Mouse (Mus musculus): ENCODE data around the gene Gpc3. TPM values are rescaled to one million over a fixed set of nuclear protein-coding genes. Genes with fewer than 3 reads are reported as not detected.
"Not testable (repeated sequence)": the region's sequence is repeated elsewhere in the genome, so short reads cannot be mapped to it uniquely, and the experiment has no call there.

The Gpc3 gene
- total RNA-seq, 2 experiments from 2014 or later = 7.9 to 9.2 TPM

- intact Hi-C loops (cut with DNase I) = no loop called here
- peak in 1 of 2 experiments; percentile 8 for DNase-seq
Measured at GRCm38 (mm10) chrX:52320653-52321052, 293.1 kb downstream of the Gpc3 start.

DNA sequence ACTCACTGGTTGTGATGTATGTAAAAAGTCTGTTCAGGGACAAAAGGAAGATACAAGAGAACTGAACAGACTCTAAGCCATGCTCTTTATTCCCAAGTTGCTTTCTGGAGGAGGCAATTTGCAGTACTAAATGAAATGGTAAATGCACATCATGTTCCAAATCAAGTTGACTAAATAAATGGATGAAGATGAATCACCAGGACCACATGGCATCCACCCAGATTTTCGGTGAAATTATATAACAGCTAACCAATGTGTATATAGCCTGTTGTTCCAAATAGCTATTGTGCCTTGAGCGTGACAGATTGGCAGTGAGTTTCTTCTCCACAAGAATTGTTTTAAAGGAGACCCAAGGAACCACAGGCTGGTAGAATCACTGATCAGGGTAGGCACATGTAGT is 302.8 kb downstream of the Gpc3 start:
- no peak for DNase-seq
- intact Hi-C loops (cut with DNase I) = no loop called here

- intact Hi-C loops (cut with DNase I) = no loop called here
- no peak for DNase-seq
Measured at GRCm38 (mm10) chrX:52305226-52305625, 308.5 kb downstream of the Gpc3 start.

GRCm38 (mm10) chrX:52288792-52289191 is 325.0 kb downstream of the Gpc3 start:
- no peak for DNase-seq
- intact Hi-C loops (cut with DNase I) = loop anchor here (10.0 kb wide), 1 partner anchor 124 kb away; the partner anchor contains the start of gene Gpc4

- peak in 1 of 2 experiments; percentile 11 for DNase-seq
- intact Hi-C loops (cut with DNase I) = loop anchor here (10.0 kb wide), 1 partner anchor 123 kb away; the partner anchor contains the start of gene Gpc4
Measured at GRCm38 (mm10) chrX:52287944-52288343, 325.8 kb downstream of the Gpc3 start.

GRCm38 (mm10) chrX:52282070-52282469 is 331.7 kb downstream of the Gpc3 start:
- DNase-seq = no peak
- intact Hi-C loops (cut with DNase I) = loop anchor here (10.0 kb wide), 1 partner anchor 117 kb away; the partner anchor contains the start of gene Gpc4

GRCm38 (mm10) chrX:52281103-52281900 is 332.4 kb downstream of the Gpc3 start:
- intact Hi-C loops (cut with DNase I) = loop anchor here (10.0 kb wide), 1 partner anchor 117 kb away; the partner anchor contains the start of gene Gpc4
- DNase-seq = no peak

GRCm38 (mm10) chrX:52278687-52279359 is 334.9 kb downstream of the Gpc3 start:
- intact Hi-C loops (cut with DNase I) = no loop called here
- no peak for DNase-seq

GRCm38 (mm10) chrX:52277599-52277998 is 336.2 kb downstream of the Gpc3 start:
- DNase-seq = no peak

GRCm38 (mm10) chrX:52273016-52273415 is 340.7 kb downstream of the Gpc3 start:
- DNase-seq = no peak
- intact Hi-C loops (cut with DNase I) = no loop called here

More at GRCm38 (mm10) chrX:52277599-52277998, 336.2 kb downstream of the Gpc3 start:
- intact Hi-C loops (cut with DNase I) = no loop called here

DNA sequence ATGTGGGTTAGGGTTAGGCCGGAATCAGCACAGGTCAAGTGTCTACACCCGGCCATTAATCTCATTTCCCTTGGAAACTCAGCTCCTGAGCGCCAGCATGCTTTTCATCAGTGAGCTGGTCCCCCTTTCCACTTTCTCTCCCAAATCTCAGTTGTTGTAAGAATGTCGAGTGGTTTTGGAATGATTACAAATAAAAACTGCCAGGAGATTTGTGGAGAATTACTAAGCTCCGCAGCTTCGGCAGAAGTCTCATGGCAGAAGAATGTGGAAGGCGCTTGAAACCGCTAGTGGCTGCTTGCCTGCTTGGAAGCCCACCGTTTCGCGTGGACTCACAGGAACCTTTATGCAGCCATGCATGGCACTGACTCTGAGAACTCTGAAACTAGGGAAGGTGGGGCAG is 351.8 kb downstream of the Gpc3 start:
- intact Hi-C loops (cut with DNase I) = no loop called here
- DNase-seq = no peak

DNA sequence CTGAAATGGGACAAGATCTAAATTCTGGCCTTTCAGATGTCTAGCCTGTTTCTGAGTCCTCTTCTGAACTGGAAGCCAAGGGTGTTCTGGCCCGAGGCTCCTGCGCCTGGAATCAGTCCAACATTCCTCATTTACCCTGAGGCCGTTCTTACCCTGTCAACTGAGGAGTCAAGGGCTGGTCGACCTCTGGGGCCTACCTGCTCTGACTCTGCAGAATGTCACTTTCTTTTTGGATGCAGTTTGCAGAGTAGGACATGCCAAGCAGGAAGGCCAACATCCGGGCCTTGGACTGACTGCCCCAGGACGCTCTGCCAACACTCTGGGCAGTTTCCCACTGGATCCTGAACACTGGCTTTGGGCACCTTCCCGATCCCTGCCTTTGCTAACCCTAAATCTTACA is 352.2 kb downstream of the Gpc3 start:
- intact Hi-C loops (cut with DNase I) = no loop called here
- DNase-seq = peak; percentile 14 to 18

DNA sequence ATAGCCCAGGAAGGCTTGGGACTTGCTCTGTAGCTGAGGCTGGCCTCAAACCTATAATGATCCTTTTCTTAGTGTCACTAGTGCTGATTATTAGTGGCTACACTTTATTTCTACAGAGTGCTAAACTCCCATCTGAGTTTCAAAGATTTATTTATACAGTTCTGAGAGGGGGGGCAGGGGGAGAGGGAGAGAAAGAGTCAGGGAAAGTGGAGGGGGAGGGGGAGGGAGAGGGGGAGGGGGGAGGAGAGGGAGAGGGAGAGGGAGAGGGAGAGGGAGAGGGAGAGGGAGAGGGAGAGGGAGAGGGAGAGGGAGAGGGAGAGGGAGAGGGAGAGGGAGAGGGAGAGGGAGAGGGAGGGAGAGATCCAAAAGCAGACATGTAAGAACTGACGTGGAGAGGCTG is 354.0 kb downstream of the Gpc3 start:
- DNase-seq; intact Hi-C loops (cut with DNase I): not testable (repeated sequence)

GRCm38 (mm10) chrX:52254526-52254925 is 359.2 kb downstream of the Gpc3 start:
- intact Hi-C loops (cut with DNase I) = no loop called here

DNA sequence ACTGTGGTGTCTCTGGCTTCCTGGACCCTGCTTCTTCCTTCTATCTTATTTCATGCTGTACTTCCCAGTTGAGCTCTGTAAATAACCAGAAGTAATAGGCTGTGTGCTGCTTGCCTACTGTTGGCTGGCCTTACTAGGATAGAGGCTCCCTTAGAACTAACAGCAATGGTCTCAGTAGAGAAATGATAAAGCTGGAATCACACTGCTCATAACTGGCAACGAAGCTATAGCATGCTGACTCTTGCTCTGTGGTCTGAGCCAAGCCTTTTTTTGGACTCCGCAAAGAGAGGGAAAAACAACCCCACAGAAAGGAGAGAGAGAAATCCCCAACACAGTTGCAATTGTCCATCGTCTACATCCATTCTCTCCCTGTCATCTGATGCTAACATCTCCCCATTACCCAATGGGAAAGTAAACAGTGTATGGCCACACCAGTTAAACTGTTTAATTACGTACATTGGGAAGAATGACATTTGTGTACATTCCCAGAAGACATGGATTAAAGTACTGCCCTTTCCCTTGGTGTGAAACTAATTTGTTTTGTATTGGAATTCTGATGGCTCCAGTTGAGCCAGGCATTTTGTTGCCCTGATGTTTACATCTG is 368.0 kb downstream of the Gpc3 start:
- DNase-seq = no peak
- intact Hi-C loops (cut with DNase I) = no loop called here

More at GRCm38 (mm10) chrX:52254526-52254925, 359.2 kb downstream of the Gpc3 start:
- DNase-seq = no peak

DNA sequence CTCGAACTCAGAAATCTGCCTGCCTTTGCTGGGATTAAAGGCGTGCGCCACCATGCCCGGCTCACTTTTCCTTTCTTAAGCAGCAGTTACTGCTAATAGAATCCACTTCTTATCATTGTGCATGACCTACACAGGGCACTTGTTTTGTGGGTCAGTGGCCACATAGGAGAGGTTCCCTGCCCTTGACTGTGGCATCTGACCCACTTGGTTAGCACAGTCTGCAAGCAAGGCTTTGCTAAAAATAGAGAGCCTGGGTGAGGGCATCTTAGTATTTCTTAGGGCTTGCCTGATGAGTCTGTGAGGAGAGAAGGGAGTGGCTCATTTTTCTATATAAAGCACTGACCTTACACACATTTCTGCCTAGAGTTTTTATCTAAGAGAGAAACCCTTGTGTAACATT is 376.3 kb downstream of the Gpc3 start:
- intact Hi-C loops (cut with DNase I) = loop anchor here (10.0 kb wide), 1 partner anchor 123 kb away; no protein-coding TSS in a partner anchor
- DNase-seq = no peak

DNA sequence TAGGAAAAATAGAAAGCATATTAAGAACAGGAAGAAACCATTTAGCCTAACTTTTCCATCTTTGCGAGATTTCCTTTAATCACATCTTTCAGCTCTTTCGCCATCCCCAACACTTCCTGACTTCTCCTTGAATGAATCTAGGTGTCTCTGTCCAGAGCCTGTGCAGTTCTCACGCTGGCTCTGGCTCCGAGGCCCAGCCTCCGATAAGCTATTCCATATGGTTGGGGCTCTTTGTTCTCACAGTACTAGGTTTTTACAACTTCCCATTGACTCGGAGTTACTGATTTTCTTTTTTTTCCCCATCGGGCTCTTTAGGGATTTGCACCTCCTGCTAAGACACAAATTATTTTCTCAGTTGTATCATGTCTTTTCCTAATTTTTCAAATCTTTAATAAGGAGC is 381.8 kb downstream of the Gpc3 start:
- no peak for DNase-seq
- intact Hi-C loops (cut with DNase I) = loop anchor here (10.0 kb wide), 1 partner anchor 117 kb away; no protein-coding TSS in a partner anchor

- intact Hi-C loops (cut with DNase I) = loop anchor here (10.0 kb wide), 1 partner anchor 116 kb away; no protein-coding TSS in a partner anchor
- no peak for DNase-seq
Measured at GRCm38 (mm10) chrX:52230711-52231110, 383.0 kb downstream of the Gpc3 start.
